Mouse (Mus musculus): ENCODE measurements around the gene Pgbd5. TPM values are rescaled to one million over a fixed set of nuclear protein-coding genes. Genes with fewer than 3 reads are reported as not detected.
"Not testable (repeated sequence)": the region's sequence is repeated elsewhere in the genome, so short reads cannot be mapped to it uniquely, and the experiment has no call there.

The Pgbd5 gene
- total RNA-seq, 1 experiment from 2014 or later = not detected

- ATAC-seq (ENCODE audit: extremely low read depth, insufficient number of reproducible peaks, low FRiP score, poor library complexity, severe bottlenecking) = 0 out of 2 replicates have a peak, but pooled peaks have one; percentile 19
Measured at GRCm38 (mm10) chr8:124434126-124434790, 5.2 kb downstream of the Pgbd5 start.

DNA sequence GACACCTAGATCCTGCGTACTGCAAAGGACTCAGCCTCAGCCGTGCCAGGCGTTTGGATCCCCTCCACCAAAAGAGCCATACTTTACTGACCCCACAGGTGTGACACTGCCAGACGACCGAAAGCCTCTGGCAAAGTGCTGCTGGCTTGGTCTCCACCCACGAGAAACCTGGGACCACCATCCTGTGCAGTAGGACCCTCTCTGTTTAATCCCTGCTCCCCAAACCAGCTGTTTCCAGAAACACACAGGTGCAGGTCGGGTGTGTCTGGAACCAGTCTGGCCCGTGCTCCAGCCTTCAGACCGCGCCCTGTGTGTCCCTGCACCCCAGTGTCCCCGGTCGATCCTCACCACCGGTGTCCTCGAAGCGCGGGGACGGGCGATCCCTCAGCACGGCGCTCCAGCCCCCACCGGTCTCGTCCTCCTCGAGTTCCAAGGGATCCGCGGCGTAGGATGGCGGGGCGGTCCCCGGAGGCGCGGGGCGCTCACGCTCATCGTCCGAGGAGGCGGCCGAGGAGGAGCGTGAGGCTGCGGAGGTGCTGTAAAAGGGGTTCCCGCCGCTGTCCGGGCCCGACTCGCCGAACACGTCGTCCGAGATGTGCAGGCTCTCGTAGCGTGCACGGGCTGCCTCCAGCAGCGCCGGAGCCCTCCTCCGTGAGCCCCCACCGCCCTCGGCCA, 5.9 kb downstream of the Pgbd5 start:
- ATAC-seq (ENCODE audit: extremely low read depth, insufficient number of reproducible peaks, low FRiP score, poor library complexity, severe bottlenecking) = no peak

GRCm38 (mm10) chr8:124430881-124431280, 8.6 kb downstream of the Pgbd5 start:
- ATAC-seq (ENCODE audit: extremely low read depth, insufficient number of reproducible peaks, low FRiP score, poor library complexity, severe bottlenecking) = no peak

GRCm38 (mm10) chr8:124429417-124429816, 10.0 kb downstream of the Pgbd5 start:
- ATAC-seq (ENCODE audit: extremely low read depth, insufficient number of reproducible peaks, low FRiP score, poor library complexity, severe bottlenecking) = no peak

- not testable (repeated sequence) for ATAC-seq (ENCODE audit: extremely low read depth, insufficient number of reproducible peaks, low FRiP score, poor library complexity, severe bottlenecking)
Measured at GRCm38 (mm10) chr8:124428721-124429120, 10.7 kb downstream of the Pgbd5 start.

GRCm38 (mm10) chr8:124421413-124421812, 18.0 kb downstream of the Pgbd5 start:
- ATAC-seq (ENCODE audit: extremely low read depth, insufficient number of reproducible peaks, low FRiP score, poor library complexity, severe bottlenecking) = no peak

- ATAC-seq (ENCODE audit: extremely low read depth, insufficient number of reproducible peaks, low FRiP score, poor library complexity, severe bottlenecking) = no peak
Measured at GRCm38 (mm10) chr8:124418927-124419326, 20.5 kb downstream of the Pgbd5 start.

DNA sequence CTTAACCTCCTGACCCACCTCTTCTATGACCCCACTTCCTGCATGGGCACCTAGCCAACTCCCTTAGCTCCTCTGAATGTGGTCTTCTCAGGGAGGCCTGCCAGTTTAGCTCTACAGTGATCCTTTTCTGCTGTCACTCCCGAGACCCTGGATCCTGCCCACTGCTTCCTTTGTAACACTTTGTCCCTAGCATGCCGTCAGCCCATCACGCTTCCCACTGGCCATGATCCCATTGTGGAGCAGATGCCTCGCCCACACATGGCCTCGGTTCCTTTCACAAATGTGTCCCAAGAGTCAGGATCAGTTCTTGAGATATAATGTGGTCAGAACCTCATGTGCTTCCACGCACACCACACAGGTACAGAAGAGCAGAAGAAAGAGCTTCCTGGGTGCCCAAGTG, 21.3 kb downstream of the Pgbd5 start:
- no peak for ATAC-seq (ENCODE audit: extremely low read depth, insufficient number of reproducible peaks, low FRiP score, poor library complexity, severe bottlenecking)

- ATAC-seq (ENCODE audit: extremely low read depth, insufficient number of reproducible peaks, low FRiP score, poor library complexity, severe bottlenecking) = no peak
Measured at GRCm38 (mm10) chr8:124416646-124417045, 22.8 kb downstream of the Pgbd5 start.

- ATAC-seq (ENCODE audit: extremely low read depth, insufficient number of reproducible peaks, low FRiP score, poor library complexity, severe bottlenecking) = no peak
Measured at GRCm38 (mm10) chr8:124415789-124416188, 23.7 kb downstream of the Pgbd5 start.

DNA sequence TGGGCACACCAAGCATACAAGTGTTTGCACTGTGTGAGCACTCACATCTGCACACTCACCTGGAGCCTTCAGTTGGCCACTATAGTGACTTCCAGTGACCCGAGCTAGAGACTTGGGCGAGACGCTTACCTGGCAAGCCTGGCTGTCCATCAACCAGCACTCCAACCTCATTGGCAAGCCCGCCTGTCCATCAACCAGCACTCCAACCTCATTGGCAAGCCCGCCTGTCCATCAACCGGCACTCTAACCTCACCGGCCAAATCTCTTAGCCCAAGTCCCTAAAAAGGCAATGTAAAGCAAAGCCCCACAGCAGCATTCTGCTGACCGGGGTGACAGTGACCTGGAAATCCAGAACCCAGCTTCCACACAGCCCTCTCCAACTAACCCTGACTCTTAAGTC, 24.5 kb downstream of the Pgbd5 start:
- no peak for ATAC-seq (ENCODE audit: extremely low read depth, insufficient number of reproducible peaks, low FRiP score, poor library complexity, severe bottlenecking)

- ATAC-seq (ENCODE audit: extremely low read depth, insufficient number of reproducible peaks, low FRiP score, poor library complexity, severe bottlenecking) = no peak
Measured at GRCm38 (mm10) chr8:124413244-124413965, 26.1 kb downstream of the Pgbd5 start.

DNA sequence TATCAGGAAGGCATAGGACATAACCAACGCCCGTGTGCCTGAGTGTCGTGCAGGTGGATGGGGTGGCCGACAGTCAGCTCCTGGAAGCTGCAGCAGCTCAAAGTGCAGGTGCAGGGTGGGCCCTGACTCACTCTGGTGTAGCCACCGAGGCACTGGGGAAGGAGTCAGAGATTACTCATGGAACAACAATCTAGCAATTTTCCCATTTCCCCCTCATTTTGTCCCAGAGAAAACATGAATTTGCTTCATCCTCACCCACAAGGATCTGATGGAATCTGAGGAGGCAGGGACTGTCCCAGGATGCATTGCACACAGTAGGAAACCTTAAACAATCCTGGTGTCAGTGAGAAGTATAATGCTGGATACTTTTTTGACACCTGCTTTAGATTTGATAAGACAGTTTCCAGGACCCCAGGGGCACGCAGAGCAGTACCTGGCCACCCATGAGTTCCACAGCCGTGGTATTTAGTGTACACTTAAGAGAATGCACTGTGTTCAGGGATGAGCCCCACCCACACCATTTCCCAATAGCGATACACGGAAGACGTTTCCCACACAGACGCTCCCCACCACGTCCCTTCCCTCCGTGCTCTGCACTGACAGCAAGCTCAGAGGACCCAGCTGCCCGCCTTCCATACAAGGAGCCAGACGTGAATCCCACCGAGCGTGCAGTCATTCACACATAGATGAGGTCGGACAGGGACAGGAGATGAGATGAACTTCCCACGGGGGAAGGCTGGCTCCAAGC, 26.8 kb downstream of the Pgbd5 start:
- ATAC-seq (ENCODE audit: extremely low read depth, insufficient number of reproducible peaks, low FRiP score, poor library complexity, severe bottlenecking) = no peak

GRCm38 (mm10) chr8:124404471-124405260, 34.8 kb downstream of the Pgbd5 start:
- ATAC-seq (ENCODE audit: extremely low read depth, insufficient number of reproducible peaks, low FRiP score, poor library complexity, severe bottlenecking) = no peak

GRCm38 (mm10) chr8:124403876-124404275, 35.6 kb downstream of the Pgbd5 start:
- no peak for ATAC-seq (ENCODE audit: extremely low read depth, insufficient number of reproducible peaks, low FRiP score, poor library complexity, severe bottlenecking)

DNA sequence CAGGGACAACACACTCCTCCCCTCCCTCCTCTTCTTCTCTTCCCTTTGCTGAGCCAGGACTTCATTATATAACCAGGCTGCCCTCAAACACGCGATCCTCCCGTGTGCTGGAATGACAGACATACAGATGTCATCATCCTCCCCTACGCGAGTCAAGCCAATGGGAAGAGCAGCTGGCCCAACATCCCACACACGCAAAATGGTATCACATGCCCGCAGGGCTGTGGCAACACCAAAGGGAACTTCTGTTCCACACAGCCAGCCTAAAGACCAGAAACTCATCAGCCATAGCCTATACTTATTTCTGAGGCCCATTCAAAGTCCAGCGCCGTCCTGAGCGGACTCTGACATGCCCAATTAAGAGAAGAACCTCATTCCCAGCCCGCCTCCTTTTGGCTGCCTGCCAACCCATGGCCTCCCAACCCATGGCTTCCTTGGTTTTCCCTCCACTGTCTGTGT, 40.0 kb downstream of the Pgbd5 start:
- ATAC-seq (ENCODE audit: extremely low read depth, insufficient number of reproducible peaks, low FRiP score, poor library complexity, severe bottlenecking) = no peak

GRCm38 (mm10) chr8:124398843-124399402, 40.5 kb downstream of the Pgbd5 start:
- ATAC-seq (ENCODE audit: extremely low read depth, insufficient number of reproducible peaks, low FRiP score, poor library complexity, severe bottlenecking) = no peak

Measured in neutrophil, adult 5-6 weeks (primary cell).